Mouse (Mus musculus): ENCODE data around the gene Pars2. TPM values are rescaled to one million over a fixed set of nuclear protein-coding genes. Genes with fewer than 3 reads are reported as not detected.

Pars2 gene
- polyA plus RNA-seq, 1 experiment from 2014 or later, result 5.4 TPM

- 44% methylated on average over 3 of the region's 3 CpGs for WGBS (ENCODE audit: insufficient replicate concordance)
- H3K4me3 ChIP-seq (ENCODE audit: low read depth, low read length), result no peak overlapping the region
- no peaks in the 10 kb centered on the region for H3K9me3 ChIP-seq (replicated peaks; ENCODE audit: control insufficient read depth, low read length)
Observed at GRCm38 (mm10) chr4:106652546-106652945, 1.7 kb downstream of the Pars2 start.

GRCm38 (mm10) chr4:106653051-106653450 lies 2.2 kb downstream of the Pars2 start:
- H3K4me1 ChIP-seq (ENCODE audit: control insufficient read depth, low read depth, low read length), result peaks cover 8% of the 10 kb centered on the region
- no peaks in the 10 kb centered on the region; the same call in 1 of the 2 replicates for H3K36me3 ChIP-seq (ENCODE audit: control insufficient read depth, insufficient read depth)
- H3K4me2 ChIP-seq (ENCODE audit: low read depth, low read length), result no peak overlapping the region
- no peak overlapping the region for H3K4me3 ChIP-seq (ENCODE audit: low read depth, low read length)
- WGBS (ENCODE audit: insufficient replicate concordance), result 83% methylated on average over 15 of the region's 15 CpGs
- 0 out of 2 replicates have a peak, but pooled peaks cover under 1% of the 10 kb centered on the region for H3K27me3 ChIP-seq (ENCODE audit: control insufficient read depth, insufficient read depth, low read depth, low read length)
- H3K9ac ChIP-seq (ENCODE audit: low read depth, low read length), result no peak overlapping the region
- no peak overlapping the region for H3K27ac ChIP-seq (ENCODE audit: low read length)
- H3K9me3 ChIP-seq (replicated peaks; ENCODE audit: control insufficient read depth, low read length), result no peaks in the 10 kb centered on the region
- ATAC-seq (ENCODE audit: low read depth), result no peak

More at GRCm38 (mm10) chr4:106652546-106652945, 1.7 kb downstream of the Pars2 start:
- H3K4me1 ChIP-seq (ENCODE audit: control insufficient read depth, low read depth, low read length), result peaks cover 8% of the 10 kb centered on the region
- no peaks in the 10 kb centered on the region; the same call in 1 of the 2 replicates for H3K36me3 ChIP-seq (ENCODE audit: control insufficient read depth, insufficient read depth)
- H3K27ac ChIP-seq (ENCODE audit: low read length), result no peak overlapping the region
- 0 out of 2 replicates have a peak, but pooled peaks cover 2% of the 10 kb centered on the region for H3K27me3 ChIP-seq (ENCODE audit: control insufficient read depth, insufficient read depth, low read depth, low read length)
- no peak for ATAC-seq (ENCODE audit: low read depth)
- no peak overlapping the region for H3K9ac ChIP-seq (ENCODE audit: low read depth, low read length)
- H3K4me2 ChIP-seq (ENCODE audit: low read depth, low read length), result no peak overlapping the region

- 78% methylated on average over 10 of the region's 10 CpGs for WGBS (ENCODE audit: insufficient replicate concordance)
- H3K4me1 ChIP-seq (ENCODE audit: control insufficient read depth, low read depth, low read length), result peaks cover 8% of the 10 kb centered on the region
- no peak overlapping the region for H3K4me3 ChIP-seq (ENCODE audit: low read depth, low read length)
- no peaks in the 10 kb centered on the region for H3K27me3 ChIP-seq (ENCODE audit: control insufficient read depth, insufficient read depth, low read depth, low read length)
- H3K36me3 ChIP-seq (ENCODE audit: control insufficient read depth, insufficient read depth), result peaks cover 4% of the 10 kb centered on the region; the same call in 1 of the 2 replicates
- H3K9me3 ChIP-seq (replicated peaks; ENCODE audit: control insufficient read depth, low read length), result no peaks in the 10 kb centered on the region
- no peak overlapping the region for H3K9ac ChIP-seq (ENCODE audit: low read depth, low read length)
- ATAC-seq (ENCODE audit: low read depth), result no peak
- H3K4me2 ChIP-seq (ENCODE audit: low read depth, low read length), result no peak overlapping the region
- H3K27ac ChIP-seq (ENCODE audit: low read length), result no peak overlapping the region
Observed at GRCm38 (mm10) chr4:106655681-106656080, 4.8 kb downstream of the Pars2 start.

GRCm38 (mm10) chr4:106663956-106664470 lies 13.1 kb downstream of the Pars2 start:
- 83% methylated on average over 5 of the region's 5 CpGs for WGBS (ENCODE audit: insufficient replicate concordance)
- H3K9me3 ChIP-seq (replicated peaks; ENCODE audit: control insufficient read depth, low read length), result no peaks in the 10 kb centered on the region
- H3K27ac ChIP-seq (ENCODE audit: low read length), result no peak overlapping the region
- H3K4me2 ChIP-seq (ENCODE audit: low read depth, low read length), result no peak overlapping the region
- no peaks in the 10 kb centered on the region for H3K27me3 ChIP-seq (ENCODE audit: control insufficient read depth, insufficient read depth, low read depth, low read length)
- H3K4me1 ChIP-seq (ENCODE audit: control insufficient read depth, low read depth, low read length), result no peaks in the 10 kb centered on the region
- H3K4me3 ChIP-seq (ENCODE audit: low read depth, low read length), result no peak overlapping the region
- no peak for ATAC-seq (ENCODE audit: low read depth)
- peaks cover 50% of the 10 kb centered on the region for H3K36me3 ChIP-seq (ENCODE audit: control insufficient read depth, insufficient read depth)
- no peak overlapping the region for H3K9ac ChIP-seq (ENCODE audit: low read depth, low read length)

- H3K36me3 ChIP-seq (ENCODE audit: control insufficient read depth, insufficient read depth), result peaks cover 53% of the 10 kb centered on the region
Observed at GRCm38 (mm10) chr4:106664697-106665096, 13.8 kb downstream of the Pars2 start.

GRCm38 (mm10) chr4:106665269-106665668 lies 14.4 kb downstream of the Pars2 start:
- H3K9me3 ChIP-seq (replicated peaks; ENCODE audit: control insufficient read depth, low read length), result no peaks in the 10 kb centered on the region
- H3K36me3 ChIP-seq (ENCODE audit: control insufficient read depth, insufficient read depth), result peaks cover 55% of the 10 kb centered on the region
- ATAC-seq (ENCODE audit: low read depth), result no peak
- no peaks in the 10 kb centered on the region for H3K4me1 ChIP-seq (ENCODE audit: control insufficient read depth, low read depth, low read length)
- 80% methylated on average over 2 of the region's 2 CpGs for WGBS (ENCODE audit: insufficient replicate concordance)
- H3K4me3 ChIP-seq (ENCODE audit: low read depth, low read length), result no peak overlapping the region
- H3K9ac ChIP-seq (ENCODE audit: low read depth, low read length), result no peak overlapping the region
- no peak overlapping the region for H3K27ac ChIP-seq (ENCODE audit: low read length)
- no peaks in the 10 kb centered on the region for H3K27me3 ChIP-seq (ENCODE audit: control insufficient read depth, insufficient read depth, low read depth, low read length)
- H3K4me2 ChIP-seq (ENCODE audit: low read depth, low read length), result no peak overlapping the region

More at GRCm38 (mm10) chr4:106664697-106665096, 13.8 kb downstream of the Pars2 start:
- Histone ChIP-seq H3K9ac (ENCODE audit: low read depth, low read length) (no peak overlapping the region), H3K4me2 (ENCODE audit: low read depth, low read length) (no peak overlapping the region), H3K9me3 (replicated peaks; ENCODE audit: control insufficient read depth, low read length) (no peaks in the 10 kb centered on the region), H3K27me3 (ENCODE audit: control insufficient read depth, insufficient read depth, low read depth, low read length) (no peaks in the 10 kb centered on the region), H3K27ac (ENCODE audit: low read length) (no peak overlapping the region), H3K4me1 (ENCODE audit: control insufficient read depth, low read depth, low read length) (no peaks in the 10 kb centered on the region), H3K4me3 (ENCODE audit: low read depth, low read length) (no peak overlapping the region)
- WGBS (ENCODE audit: insufficient replicate concordance), result 81% methylated on average over 6 of the region's 6 CpGs
- ATAC-seq (ENCODE audit: low read depth), result no peak

- H3K9me3 ChIP-seq (replicated peaks; ENCODE audit: control insufficient read depth, low read length), result no peaks in the 10 kb centered on the region
- no peak overlapping the region for H3K27ac ChIP-seq (ENCODE audit: low read length)
- WGBS (ENCODE audit: insufficient replicate concordance), result 80% methylated on average over 10 of the region's 10 CpGs
- ATAC-seq (ENCODE audit: low read depth), result no peak
- no peaks in the 10 kb centered on the region for H3K4me1 ChIP-seq (ENCODE audit: control insufficient read depth, low read depth, low read length)
- no peaks in the 10 kb centered on the region for H3K27me3 ChIP-seq (ENCODE audit: control insufficient read depth, insufficient read depth, low read depth, low read length)
- H3K4me2 ChIP-seq (ENCODE audit: low read depth, low read length), result no peak overlapping the region
- H3K36me3 ChIP-seq (ENCODE audit: control insufficient read depth, insufficient read depth), result peaks cover 59% of the 10 kb centered on the region
- no peak overlapping the region for H3K4me3 ChIP-seq (ENCODE audit: low read depth, low read length)
- H3K9ac ChIP-seq (ENCODE audit: low read depth, low read length), result no peak overlapping the region
Observed at GRCm38 (mm10) chr4:106665673-106666072, 14.8 kb downstream of the Pars2 start.

- H3K4me3 ChIP-seq (ENCODE audit: low read depth, low read length), result no peak overlapping the region
Observed at GRCm38 (mm10) chr4:106666546-106666945, 15.7 kb downstream of the Pars2 start.

GRCm38 (mm10) chr4:106676749-106677148 lies 25.9 kb downstream of the Pars2 start:
- Histone ChIP-seq H3K9me3 (replicated peaks; ENCODE audit: control insufficient read depth, low read length) (no peaks in the 10 kb centered on the region), H3K9ac (ENCODE audit: low read depth, low read length) (no peak overlapping the region), H3K4me3 (ENCODE audit: low read depth, low read length) (no peak overlapping the region), H3K27me3 (ENCODE audit: control insufficient read depth, insufficient read depth, low read depth, low read length) (no peaks in the 10 kb centered on the region), H3K27ac (ENCODE audit: low read length) (no peak overlapping the region), H3K4me1 (ENCODE audit: control insufficient read depth, low read depth, low read length) (peaks cover 20% of the 10 kb centered on the region), H3K36me3 (ENCODE audit: control insufficient read depth, insufficient read depth) (peaks cover 17% of the 10 kb centered on the region), H3K4me2 (ENCODE audit: low read depth, low read length) (no peak overlapping the region)
- no peak for ATAC-seq (ENCODE audit: low read depth)
- WGBS (ENCODE audit: insufficient replicate concordance), result 73% methylated on average over 5 of the region's 5 CpGs

More at GRCm38 (mm10) chr4:106666546-106666945, 15.7 kb downstream of the Pars2 start:
- H3K9me3 ChIP-seq (replicated peaks; ENCODE audit: control insufficient read depth, low read length), result no peaks in the 10 kb centered on the region
- H3K36me3 ChIP-seq (ENCODE audit: control insufficient read depth, insufficient read depth), result peaks cover 58% of the 10 kb centered on the region
- H3K27ac ChIP-seq (ENCODE audit: low read length), result no peak overlapping the region
- WGBS (ENCODE audit: insufficient replicate concordance), result 83% methylated on average over 2 of the region's 2 CpGs
- H3K9ac ChIP-seq (ENCODE audit: low read depth, low read length), result no peak overlapping the region
- no peak overlapping the region for H3K4me2 ChIP-seq (ENCODE audit: low read depth, low read length)
- no peak for ATAC-seq (ENCODE audit: low read depth)
- H3K27me3 ChIP-seq (ENCODE audit: control insufficient read depth, insufficient read depth, low read depth, low read length), result no peaks in the 10 kb centered on the region
- H3K4me1 ChIP-seq (ENCODE audit: control insufficient read depth, low read depth, low read length), result no peaks in the 10 kb centered on the region

Data from liver, embryonic 16.5 days (tissue).